9 mouse cellular contexts compared by ENCODE assay signal in genomic region chr2:119155388-119155787, GRCm38 (mm10). TPM values are rescaled to one million over a fixed set of nuclear protein-coding genes. Genes with fewer than 3 reads are reported as not detected.
DNase-seq lines count a peak whose midpoint lies in the region; ATAC-seq and TF ChIP-seq lines count a peak whose summit lies in the region.
"Had no signal": no experiment of that assay in that cellular context is flagged by ENCODE, and none has a peak within 500 bp of the region (broad histone marks: within the 10 kb centered on the region; RNA-seq: fewer than 3 reads in every experiment).

No protein-coding gene starts in this region.

- no peaks in the 10 kb centered on the region for H3K9me3 ChIP-seq in heart, embryonic 12.5 days (replicated peaks)
- H3K9me3 ChIP-seq in hindbrain, embryonic 15.5 days, result no peaks in the 10 kb centered on the region
- no peaks in the 10 kb centered on the region for H3K9me3 ChIP-seq in midbrain, embryonic 16.5 days (replicated peaks; ENCODE audit: control insufficient read depth, low read length, poor library complexity, severe bottlenecking)

- TF ChIP-seq POLR2A in bone marrow macrophage, adult 2 months (IDR thresholded peaks at IDR 0.05; ENCODE audit: borderline replicate concordance, low read depth, low read length), result no peak

- H3K9ac ChIP-seq in heart, embryonic 12.5 days, result peak overlapping the region; percentile 98
- H3K9ac ChIP-seq in hindbrain, embryonic 15.5 days, result no peak overlapping the region
- H3K9ac ChIP-seq in midbrain, embryonic 16.5 days (ENCODE audit: low read depth, low read length), result no peak overlapping the region; the same call in 1 of the 2 replicates

- peak overlapping the region; percentile 96 for H3K4me2 ChIP-seq in heart, embryonic 12.5 days
- H3K4me2 ChIP-seq in hindbrain, embryonic 15.5 days, result peak overlapping the region; percentile 97
- peak overlapping the region; percentile 89; the same call in 1 of the 2 replicates for H3K4me2 ChIP-seq in midbrain, embryonic 16.5 days (ENCODE audit: low read length)

- no peak for DNase-seq in heart, adult 9 months (ENCODE audit: low spot score in 2 of 2)
- DNase-seq in cerebellum, postnatal 10 days, result no peak
- DNase-seq in frontal cortex, postnatal 10 days (ENCODE audit: low spot score in 2 of 2), result no peak
- DNase-seq in layer of hippocampus, postnatal 36 days, result no peak

- H3K27me3 ChIP-seq in heart, embryonic 12.5 days (replicated peaks), result no peaks in the 10 kb centered on the region
- H3K27me3 ChIP-seq in hindbrain, embryonic 15.5 days, result no peaks in the 10 kb centered on the region
- H3K27me3 ChIP-seq in midbrain, embryonic 16.5 days (ENCODE audit: control insufficient read depth, insufficient read depth, low read depth, low read length), result no peaks in the 10 kb centered on the region

- peak; percentile 79 for ATAC-seq in heart, embryonic 12.5 days (ENCODE audit: insufficient number of reproducible peaks, low FRiP score)
- ATAC-seq in hindbrain, embryonic 15.5 days (ENCODE audit: low FRiP score, low read depth), result no peak
- no peak for ATAC-seq in midbrain, embryonic 16.5 days

- TF ChIP-seq CTCF in bone marrow macrophage, adult 2 months (IDR thresholded peaks at IDR 0.05; ENCODE audit: low read depth, low read length), result no peak

- H3K36me3 ChIP-seq in heart, embryonic 12.5 days, result peaks cover 38% of the 10 kb centered on the region
- peaks cover 32% of the 10 kb centered on the region for H3K36me3 ChIP-seq in hindbrain, embryonic 15.5 days
- H3K36me3 ChIP-seq in midbrain, embryonic 16.5 days (ENCODE audit: control insufficient read depth, insufficient read depth, low read length), result peaks cover 16% of the 10 kb centered on the region

- WGBS in heart, embryonic 12.5 days, result 21% methylated on average over 9 of the region's 9 CpGs
- WGBS in hindbrain, embryonic 15.5 days, result 84% methylated on average over 9 of the region's 9 CpGs
- WGBS in midbrain, embryonic 16.5 days, result 91% methylated on average over 9 of the region's 9 CpGs

- H3K4me3 ChIP-seq in heart, embryonic 12.5 days, result peak overlapping the region; percentile 97
- peak overlapping the region; percentile 92 for H3K4me3 ChIP-seq in bone marrow macrophage, adult 2 months (ENCODE audit: insufficient read depth, low read length)
- peak overlapping the region; percentile 99 for H3K4me3 ChIP-seq in hindbrain, embryonic 15.5 days
- H3K4me3 ChIP-seq in midbrain, embryonic 16.5 days (ENCODE audit: low read depth, low read length), result no peak overlapping the region

- peaks cover 27% of the 10 kb centered on the region for H3K4me1 ChIP-seq in heart, embryonic 12.5 days (replicated peaks)
- peaks cover 11% of the 10 kb centered on the region for H3K4me1 ChIP-seq in bone marrow macrophage, adult 2 months (ENCODE audit: control insufficient read depth, insufficient read depth, low read length)
- peaks cover 24% of the 10 kb centered on the region for H3K4me1 ChIP-seq in hindbrain, embryonic 15.5 days (replicated peaks)
- peaks cover 19% of the 10 kb centered on the region for H3K4me1 ChIP-seq in midbrain, embryonic 16.5 days (ENCODE audit: control insufficient read depth, insufficient read depth, low read length)

- 0 out of 2 replicates have a peak overlapping the region, but pooled peaks have one; percentile 32 for H3K27ac ChIP-seq in heart, embryonic 12.5 days (ENCODE audit: poor library complexity, severe bottlenecking)
- H3K27ac ChIP-seq in bone marrow macrophage, adult 2 months (ENCODE audit: insufficient read depth, low read depth, low read length), result no peak overlapping the region
- H3K27ac ChIP-seq in hindbrain, embryonic 15.5 days (replicated peaks), result no peak overlapping the region
- no peak overlapping the region for H3K27ac ChIP-seq in midbrain, embryonic 16.5 days (ENCODE audit: low read length)

RNA-seq across cellular contexts. Expression of gene Rmdn3, which starts 1.4 kb away (rescaled TPM):
- polyA plus RNA-seq in heart, embryonic 12.5 days (2016; fragmentation: Nextera tagmentation; extraction: Ambion mirVana), result 29.2 and 31.0 TPM in 2 replicates
- polyA plus RNA-seq in bone marrow macrophage, adult 2 months (2012; ENCODE audit: insufficient read depth, insufficient read length, missing spikeins), result 15.8 and 17.6 TPM in 2 replicates
- polyA plus RNA-seq in hindbrain, embryonic 15.5 days (2015; fragmentation: Nextera tagmentation; extraction: Ambion mirVana), result 45.2 and 45.8 TPM in 2 replicates
- 52.4 and 52.9 TPM in 2 replicates for polyA plus RNA-seq in midbrain, embryonic 16.5 days (2015; fragmentation: Nextera tagmentation; extraction: Ambion mirVana)
- total RNA-seq in layer of hippocampus, postnatal 36 days (2021), result 10 to 100 TPM; 59.4 to 61.8 TPM

RNA-seq across cellular contexts. Expression of gene Gchfr, which starts 12.2 kb away (rescaled TPM):
- polyA plus RNA-seq in heart, embryonic 12.5 days (2016; fragmentation: Nextera tagmentation; extraction: Ambion mirVana), result 4.5 and 5.0 TPM in 2 replicates
- polyA plus RNA-seq in bone marrow macrophage, adult 2 months (2012; ENCODE audit: insufficient read depth, insufficient read length, missing spikeins), result not detected in 2 replicates
- polyA plus RNA-seq in hindbrain, embryonic 15.5 days (2015; fragmentation: Nextera tagmentation; extraction: Ambion mirVana), result 9.4 and 10.0 TPM in 2 replicates
- 7.3 and 9.4 TPM in 2 replicates for polyA plus RNA-seq in midbrain, embryonic 16.5 days (2015; fragmentation: Nextera tagmentation; extraction: Ambion mirVana)
- total RNA-seq in layer of hippocampus, postnatal 36 days (2021), result not detected

RNA-seq across cellular contexts. Expression of gene Gm14137, which starts 18.9 kb away (rescaled TPM):
- 0.34 and 0.46 TPM in 2 replicates for polyA plus RNA-seq in heart, embryonic 12.5 days (2016; fragmentation: Nextera tagmentation; extraction: Ambion mirVana)
- not detected in 2 replicates for polyA plus RNA-seq in bone marrow macrophage, adult 2 months (2012; ENCODE audit: insufficient read depth, insufficient read length, missing spikeins)
- 0.83 and 0.97 TPM in 2 replicates for polyA plus RNA-seq in hindbrain, embryonic 15.5 days (2015; fragmentation: Nextera tagmentation; extraction: Ambion mirVana)
- polyA plus RNA-seq in midbrain, embryonic 16.5 days (2015; fragmentation: Nextera tagmentation; extraction: Ambion mirVana), result 1.2 and 1.5 TPM in 2 replicates
- total RNA-seq in layer of hippocampus, postnatal 36 days (2021), result not detected
- total RNA-seq: gastrocnemius, adult 18-20 months had no signal

RNA-seq across cellular contexts. Expression of gene Rad51, which starts 42.8 kb away (rescaled TPM):
- 32.2 and 33.3 TPM in 2 replicates for polyA plus RNA-seq in heart, embryonic 12.5 days (2016; fragmentation: Nextera tagmentation; extraction: Ambion mirVana)
- polyA plus RNA-seq in bone marrow macrophage, adult 2 months (2012; ENCODE audit: insufficient read depth, insufficient read length, missing spikeins), result 14.2 and 15.2 TPM in 2 replicates
- 11.7 and 12.7 TPM in 2 replicates for polyA plus RNA-seq in hindbrain, embryonic 15.5 days (2015; fragmentation: Nextera tagmentation; extraction: Ambion mirVana)
- 5.8 and 7.5 TPM in 2 replicates for polyA plus RNA-seq in midbrain, embryonic 16.5 days (2015; fragmentation: Nextera tagmentation; extraction: Ambion mirVana)
- 1 to 10 TPM in 1 of 2 experiments, under 1 TPM in 1; 0.99 to 1.5 TPM for total RNA-seq in layer of hippocampus, postnatal 36 days (2021)

RNA-seq across cellular contexts. Expression of gene Zfyve19, which starts 53.0 kb away (rescaled TPM):
- 31.6 and 36.5 TPM in 2 replicates for polyA plus RNA-seq in heart, embryonic 12.5 days (2016; fragmentation: Nextera tagmentation; extraction: Ambion mirVana)
- polyA plus RNA-seq in bone marrow macrophage, adult 2 months (2012; ENCODE audit: insufficient read depth, insufficient read length, missing spikeins), result 41.2 and 50.7 TPM in 2 replicates
- 58.9 and 68.5 TPM in 2 replicates for polyA plus RNA-seq in hindbrain, embryonic 15.5 days (2015; fragmentation: Nextera tagmentation; extraction: Ambion mirVana)
- polyA plus RNA-seq in midbrain, embryonic 16.5 days (2015; fragmentation: Nextera tagmentation; extraction: Ambion mirVana), result 62.4 and 62.6 TPM in 2 replicates
- 10 to 100 TPM; 38.7 to 43.9 TPM for total RNA-seq in layer of hippocampus, postnatal 36 days (2021)
